In the genomic region with DNA sequence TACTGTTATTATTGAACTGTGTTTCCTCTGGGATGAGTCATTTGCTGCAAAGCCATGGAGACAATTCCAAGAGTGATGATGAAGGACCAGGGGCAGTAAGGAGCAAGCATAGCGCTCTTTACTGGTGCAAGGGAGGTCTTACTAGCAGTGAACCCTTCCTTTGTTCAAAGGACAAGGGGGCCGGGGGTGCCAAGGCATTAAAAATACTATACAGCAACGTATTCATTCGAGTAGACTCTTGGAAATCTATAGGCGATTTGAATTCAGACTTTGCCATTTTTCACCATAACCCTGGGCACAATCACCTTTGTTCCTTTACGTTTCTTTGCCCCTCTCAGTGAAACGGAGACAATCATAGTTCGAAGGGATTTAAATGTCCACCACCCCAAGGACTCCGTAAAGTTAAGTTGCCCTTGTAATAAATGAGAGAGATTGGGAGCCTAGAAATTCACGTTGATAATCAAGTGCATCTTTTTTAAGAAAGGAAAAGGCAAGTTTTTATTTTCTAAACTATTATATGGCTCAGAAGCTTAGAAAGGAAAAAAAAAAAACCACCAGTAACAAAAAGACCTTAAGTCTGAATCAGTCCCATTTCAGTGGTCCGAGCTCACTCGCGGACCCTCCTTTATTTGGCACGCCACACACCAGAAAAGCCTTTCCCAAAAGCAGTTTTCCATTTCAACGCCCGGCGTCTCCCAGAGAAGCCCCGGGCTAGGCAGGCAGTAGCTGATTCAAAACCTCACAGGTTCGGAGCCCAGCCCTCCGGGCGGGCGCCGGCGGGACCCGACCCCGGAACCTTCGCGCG, we compare ENCODE assay signal across 8 mouse cellular contexts. TPM values are rescaled to one million over a fixed set of nuclear protein-coding genes. Genes with fewer than 3 reads are reported as not detected.
DNase-seq lines count a peak whose midpoint lies in the region; ATAC-seq and TF ChIP-seq lines count a peak whose summit lies in the region.

No protein-coding gene starts in this region.

- no peaks in the 10 kb centered on the region for H3K9me3 ChIP-seq in heart, embryonic 15.5 days (replicated peaks)
- no peaks in the 10 kb centered on the region for H3K9me3 ChIP-seq in liver, embryonic 13.5 days (replicated peaks)
- 0 out of 2 replicates have a peak, but pooled peaks cover 4% of the 10 kb centered on the region for H3K9me3 ChIP-seq in stomach, postnatal 0 days (ENCODE audit: control insufficient read depth, low read length)

- no peaks in the 10 kb centered on the region; the same call in 1 of the 2 replicates for H3K4me1 ChIP-seq in heart, embryonic 15.5 days (replicated peaks)
- peaks cover 5% of the 10 kb centered on the region; the same call in 1 of the 2 replicates for H3K4me1 ChIP-seq in liver, embryonic 13.5 days (replicated peaks)
- H3K4me1 ChIP-seq in stomach, postnatal 0 days (replicated peaks; ENCODE audit: control insufficient read depth, insufficient read depth) = no peaks in the 10 kb centered on the region

- peak overlapping the region; percentile 84; the same call in 1 of the 2 replicates for H3K27ac ChIP-seq in heart, embryonic 15.5 days
- H3K27ac ChIP-seq in liver, embryonic 13.5 days = no peak overlapping the region; the same call in 1 of the 2 replicates
- H3K27ac ChIP-seq in stomach, postnatal 0 days (replicated peaks) = peak overlapping the region; percentile 98

- no peak for TF ChIP-seq CTCF in stomach, postnatal 0 days (IDR thresholded peaks at IDR 0.05; ENCODE audit: low read depth)

- DNase-seq in embryo, embryonic 9.5 days (ENCODE audit: extremely low spot score) = peak; percentile 32
- DNase-seq in embryo, embryonic 11 days = no peak
- peak; percentile 37 to 40 for DNase-seq in right cerebral cortex, adult 2 months (ENCODE audit: low spot score in 2 of 2)
- no peak for DNase-seq in right cerebral cortex, postnatal 4 days
- DNase-seq in liver, embryonic 13.5 days = no peak
- DNase-seq in stomach, postnatal 0 days (ENCODE audit: low spot score) = no peak
- DNase-seq in gastrocnemius, postnatal 4 days (ENCODE audit: low spot score in 2 of 2) = no peak

- no peaks in the 10 kb centered on the region for H3K36me3 ChIP-seq in heart, embryonic 15.5 days
- H3K36me3 ChIP-seq in liver, embryonic 13.5 days = no peaks in the 10 kb centered on the region
- no peaks in the 10 kb centered on the region for H3K36me3 ChIP-seq in stomach, postnatal 0 days (ENCODE audit: control insufficient read depth, insufficient read depth, low read length)

- ATAC-seq in heart, embryonic 15.5 days (replicated peaks; ENCODE audit: insufficient number of reproducible peaks, insufficient read depth, low FRiP score, low read depth) = no peak
- no peak for ATAC-seq in liver, embryonic 13.5 days (ENCODE audit: low read depth)
- no peak for ATAC-seq in stomach, postnatal 0 days (ENCODE audit: low FRiP score, low TSS enrichment)

- H3K27me3 ChIP-seq in heart, embryonic 15.5 days = no peaks in the 10 kb centered on the region
- peaks cover 26% of the 10 kb centered on the region for H3K27me3 ChIP-seq in liver, embryonic 13.5 days
- no peaks in the 10 kb centered on the region for H3K27me3 ChIP-seq in stomach, postnatal 0 days (ENCODE audit: control insufficient read depth, insufficient read depth, low read length)

- TF ChIP-seq EP300 in stomach, postnatal 0 days (optimal IDR thresholded peaks at IDR 0.05) = no peak

- H3K9ac ChIP-seq in heart, embryonic 15.5 days = peak overlapping the region; percentile 87
- peak overlapping the region; percentile 78 for H3K9ac ChIP-seq in liver, embryonic 13.5 days
- peak overlapping the region; percentile 99 for H3K9ac ChIP-seq in stomach, postnatal 0 days (ENCODE audit: low read length)

- 13% methylated on average over 29 of the region's 29 CpGs for WGBS in heart, embryonic 15.5 days
- 12% methylated on average over 29 of the region's 29 CpGs for WGBS in liver, embryonic 13.5 days (ENCODE audit: insufficient replicate concordance)
- 12% methylated on average over 29 of the region's 29 CpGs for WGBS in stomach, postnatal 0 days

- H3K4me2 ChIP-seq in heart, embryonic 15.5 days = peak overlapping the region; percentile 82
- H3K4me2 ChIP-seq in liver, embryonic 13.5 days = peak overlapping the region; percentile 77
- H3K4me2 ChIP-seq in stomach, postnatal 0 days (replicated peaks; ENCODE audit: low read depth) = peak overlapping the region; percentile 78

- H3K4me3 ChIP-seq in heart, embryonic 15.5 days = peak overlapping the region; percentile 99
- peak overlapping the region; percentile 74 for H3K4me3 ChIP-seq in liver, embryonic 13.5 days (replicated peaks)
- H3K4me3 ChIP-seq in stomach, postnatal 0 days (ENCODE audit: low read depth, low read length) = peak overlapping the region; percentile 99

RNA-seq across cellular contexts. Expression of a gene that starts 0.6 kb away (rescaled TPM):
- polyA plus RNA-seq in heart, embryonic 15.5 days (2015; fragmentation: Nextera tagmentation; extraction: Ambion mirVana) = 21.6 and 28.4 TPM in 2 replicates
- polyA plus RNA-seq in liver, embryonic 13.5 days (2015; fragmentation: Nextera tagmentation; extraction: Ambion mirVana) = 4.8 and 6.3 TPM in 2 replicates
- polyA plus RNA-seq in stomach, postnatal 0 days (2015; fragmentation: Nextera tagmentation; extraction: Ambion mirVana) = 23.1 and 24.2 TPM in 2 replicates
- total RNA-seq in gastrocnemius, postnatal 4 days (2021) = 10 to 100 TPM; 34.7 to 40.1 TPM

Comparison
In these comparisons a context has a peak if more than half of its experiments do, and no peak if none do; other contexts are left out.
1. DNase-seq: peak in embryo, embryonic 9.5 days (single experiment) and right cerebral cortex, adult 2 months (2 of 2); none in embryo, embryonic 11 days (single experiment), right cerebral cortex, postnatal 4 days (single experiment), liver, embryonic 13.5 days (single experiment), stomach, postnatal 0 days (single experiment) and gastrocnemius, postnatal 4 days (0 of 2).
2. Peak in every context shown above with its lines, with median percentiles within 50 percentile points of each other: H3K4me2 ChIP-seq, H3K4me3 ChIP-seq and H3K9ac ChIP-seq.